Mouse (Mus musculus): ENCODE measurements around the gene E430018J23Rik. TPM values are rescaled to one million over a fixed set of nuclear protein-coding genes. Genes with fewer than 3 reads are reported as not detected.
"Not testable (repeated sequence)": the region's sequence is repeated elsewhere in the genome, so short reads cannot be mapped to it uniquely, and the experiment has no call there.

E430018J23Rik gene
- 1 to 10 TPM; 4.7 to 5.7 TPM for total RNA-seq (2021)

GRCm38 (mm10) chr7:127393157-127393943 is at the start of gene E430018J23Rik:
E430018J23Rik (minus strand) TSS chr7:127393629.
- intact Hi-C loops (cut with DNase I) = no loop called here

DNA sequence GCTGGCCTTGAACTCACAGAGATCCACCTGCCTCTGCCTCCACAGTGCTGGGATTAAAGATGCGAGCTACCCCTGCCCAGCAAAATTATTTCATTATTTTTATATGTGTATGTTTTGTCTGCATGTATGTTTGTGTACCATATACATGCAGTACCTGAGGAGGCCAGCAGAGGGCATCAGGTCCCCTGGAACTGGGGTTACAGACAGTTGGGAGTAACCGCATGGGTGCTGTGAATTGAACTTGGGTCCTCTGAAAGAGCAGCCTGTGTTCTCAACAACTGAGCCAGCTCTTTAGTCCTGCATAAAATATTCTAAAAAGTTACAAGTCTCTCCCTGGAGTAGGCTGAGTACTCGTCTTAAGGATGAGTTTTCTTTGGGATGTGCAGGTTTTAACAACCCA is 44.3 kb upstream of the E430018J23Rik start:
- DNase-seq = no peak
- intact Hi-C loops (cut with DNase I) = no loop called here

More at GRCm38 (mm10) chr7:127393157-127393943, at the start of gene E430018J23Rik:
- peak; percentile 99 for DNase-seq

- intact Hi-C loops (cut with DNase I) = no loop called here
- no peak for DNase-seq
Measured at GRCm38 (mm10) chr7:127435206-127435605, 41.8 kb upstream of the E430018J23Rik start.

- intact Hi-C loops (cut with DNase I) = no loop called here
- peak; percentile 29 to 33 for DNase-seq
Measured at GRCm38 (mm10) chr7:127426354-127426753, 32.9 kb upstream of the E430018J23Rik start.

GRCm38 (mm10) chr7:127425911-127426310 is 32.5 kb upstream of the E430018J23Rik start:
- intact Hi-C loops (cut with DNase I) = no loop called here
- no peak for DNase-seq

DNA sequence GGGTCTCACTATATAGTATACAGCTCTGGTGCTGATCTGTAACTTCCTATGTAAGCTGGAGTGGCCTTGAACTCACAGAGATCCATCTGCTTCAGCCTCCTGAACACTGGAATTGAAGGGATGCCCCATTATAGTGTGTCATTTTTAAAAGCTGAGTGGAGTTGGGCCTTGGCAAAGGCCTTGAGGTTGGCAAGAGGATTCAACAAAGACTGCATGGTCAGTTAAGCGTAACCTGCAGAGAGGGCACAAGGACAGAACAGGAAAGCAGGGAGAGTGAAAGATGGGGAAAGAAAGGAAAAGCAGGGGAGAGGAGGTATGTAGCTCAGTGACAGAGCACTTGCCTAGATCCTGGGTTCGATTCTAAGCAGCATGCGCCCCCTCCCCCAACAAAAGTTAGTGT is 31.9 kb upstream of the E430018J23Rik start:
- intact Hi-C loops (cut with DNase I) = no loop called here
- no peak for DNase-seq

DNA sequence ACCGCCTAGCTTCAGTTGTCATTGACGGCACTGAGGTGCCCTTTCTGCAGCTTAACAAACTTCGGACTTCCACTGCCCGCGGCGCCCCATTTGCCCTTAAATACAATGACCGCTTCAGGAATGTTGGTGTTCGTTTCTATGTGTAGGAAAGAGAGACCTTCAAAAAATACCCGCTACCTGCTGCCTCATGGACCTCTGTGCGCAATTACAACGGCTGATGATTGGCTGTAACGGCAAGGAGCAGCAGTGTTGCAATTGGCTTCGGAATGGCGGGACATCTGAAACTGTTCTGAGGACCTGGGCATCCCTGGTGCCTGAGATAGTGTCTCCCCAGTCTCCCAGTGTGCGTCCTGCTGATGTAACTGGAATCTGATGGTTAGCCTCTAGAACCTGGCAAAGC is 28.8 kb upstream of the E430018J23Rik start:
- intact Hi-C loops (cut with DNase I) = loop anchor here (2.0 kb wide), 1 partner anchor 27 kb away; the partner anchor contains the start of gene Zfp689
- peak; percentile 30 to 52 for DNase-seq

- DNase-seq = peak; percentile 96 to 98
- intact Hi-C loops (cut with DNase I) = loop anchor here (2.0 kb wide), 1 partner anchor 27 kb away; the partner anchor contains the start of gene Zfp689
Measured at GRCm38 (mm10) chr7:127421388-127422191, 28.2 kb upstream of the E430018J23Rik start, which contains the start of gene Zfp688. Zfp688 (minus strand) TSS chr7:127422068.

DNA sequence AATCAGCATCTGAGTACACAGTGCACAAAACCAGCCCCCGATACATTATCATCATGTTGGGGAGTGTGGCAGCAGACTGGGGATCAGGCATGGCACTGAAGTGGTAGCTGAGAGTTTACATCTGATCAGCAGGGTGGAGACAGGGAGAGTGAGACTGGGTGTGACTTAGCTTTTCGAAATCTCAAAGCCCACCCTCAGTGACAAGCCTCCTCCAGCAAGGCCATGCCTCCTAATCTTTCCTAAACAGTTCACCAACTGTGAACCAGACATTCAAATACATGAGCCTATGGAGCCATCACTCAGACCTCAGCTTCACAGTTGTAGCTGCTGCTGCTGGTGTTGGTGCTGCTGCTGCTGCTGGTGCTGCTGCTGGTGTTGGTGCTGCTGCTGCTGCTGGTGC is 18.0 kb upstream of the E430018J23Rik start:
- DNase-seq = no peak
- intact Hi-C loops (cut with DNase I) = no loop called here

DNA sequence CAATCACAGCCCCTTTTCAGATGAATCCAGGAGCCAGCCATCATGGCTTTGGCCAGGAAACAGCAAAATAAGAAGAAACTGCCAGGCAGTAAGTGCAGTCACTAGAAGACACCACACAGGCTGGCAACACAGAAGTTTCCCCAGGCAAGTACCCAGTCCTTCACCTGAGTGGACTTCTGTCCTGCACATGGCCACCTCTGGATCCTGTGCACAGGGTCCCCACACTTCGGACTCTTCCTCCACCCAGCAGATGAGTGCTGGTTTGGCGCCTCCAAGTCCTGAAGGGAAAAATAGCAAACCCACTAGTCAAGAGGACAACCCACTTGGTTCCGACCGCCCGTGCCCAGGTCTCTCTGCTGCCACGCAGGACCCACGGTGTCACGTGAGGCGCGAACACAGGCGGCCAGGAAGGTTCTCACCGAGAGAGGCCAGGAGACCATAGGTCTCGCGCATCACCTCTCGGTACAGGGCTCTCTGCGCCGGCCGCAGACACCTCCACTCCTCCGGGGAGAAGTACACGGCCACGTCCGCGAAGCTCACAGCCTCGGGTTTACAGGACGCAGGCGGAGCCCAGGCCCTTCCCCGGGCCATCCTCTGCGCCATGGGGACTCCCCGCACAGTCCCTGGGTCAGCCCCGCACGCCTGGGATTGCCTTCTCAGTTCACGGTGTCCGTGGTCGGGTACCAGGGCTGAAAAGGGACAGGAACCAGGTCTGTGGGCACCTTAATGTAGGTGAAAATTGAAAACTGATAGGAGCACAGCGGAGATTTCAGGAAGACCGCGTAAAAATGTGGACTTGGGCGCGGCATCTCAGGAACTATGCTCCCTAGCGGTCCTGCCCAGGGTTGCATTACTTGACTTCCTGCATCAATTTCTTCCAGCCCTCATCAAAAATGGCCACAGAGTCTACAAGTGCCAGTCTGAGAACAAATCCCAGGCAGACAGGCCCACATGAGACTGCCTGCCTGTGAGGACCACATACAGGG is 12.9 kb upstream of the E430018J23Rik start, which contains the start of gene Zfp764:
Gene Zfp764, minus strand, starts transcription at position 821 of the 986 bp plus-strand sequence.
- DNase-seq = peak; percentile 90 to 95
- intact Hi-C loops (cut with DNase I) = loop anchor here (5.0 kb wide), 2 partner anchors 44 to 66 kb away; no protein-coding TSS in a partner anchor

DNA sequence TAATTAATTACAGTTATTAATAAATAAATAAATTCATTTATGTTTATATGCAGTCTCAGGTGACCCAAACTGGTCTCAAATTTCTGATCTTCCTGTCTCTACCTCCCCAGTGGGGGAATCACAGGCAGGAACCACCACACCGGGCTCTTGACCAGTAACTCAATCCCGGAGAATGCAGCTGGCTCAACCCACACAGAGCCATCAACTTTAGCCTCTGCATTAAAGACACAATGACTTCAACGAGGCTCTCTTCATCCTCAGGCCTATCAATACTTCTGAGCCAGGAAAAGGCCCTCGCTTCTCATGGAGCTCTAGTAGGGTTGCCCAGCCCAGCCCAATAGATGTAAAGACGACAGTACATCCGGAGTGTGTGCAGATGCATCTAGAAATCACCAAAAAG is 10.7 kb upstream of the E430018J23Rik start:
- intact Hi-C loops (cut with DNase I); DNase-seq: not testable (repeated sequence)

DNA sequence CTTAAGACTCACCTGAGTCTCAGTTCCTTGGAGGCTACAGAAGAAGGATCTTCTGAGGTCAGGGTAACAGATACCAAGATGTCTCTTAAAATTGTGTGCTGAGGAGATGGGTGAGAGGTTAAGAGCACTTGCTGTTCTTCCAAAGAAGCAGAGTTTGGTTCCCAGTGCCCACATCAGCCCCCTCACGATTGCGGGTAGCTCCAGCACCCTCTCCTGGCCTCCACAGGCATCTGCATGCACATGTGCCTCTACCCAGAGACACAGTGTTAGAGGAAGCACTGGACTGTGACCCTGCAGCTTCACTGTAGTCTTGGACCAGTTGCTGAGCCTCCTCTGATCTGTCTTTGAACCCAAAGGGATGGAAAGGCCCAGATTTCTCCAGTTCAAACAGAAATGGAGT is 9.6 kb upstream of the E430018J23Rik start:
- DNase-seq = no peak
- intact Hi-C loops (cut with DNase I) = no loop called here

DNA sequence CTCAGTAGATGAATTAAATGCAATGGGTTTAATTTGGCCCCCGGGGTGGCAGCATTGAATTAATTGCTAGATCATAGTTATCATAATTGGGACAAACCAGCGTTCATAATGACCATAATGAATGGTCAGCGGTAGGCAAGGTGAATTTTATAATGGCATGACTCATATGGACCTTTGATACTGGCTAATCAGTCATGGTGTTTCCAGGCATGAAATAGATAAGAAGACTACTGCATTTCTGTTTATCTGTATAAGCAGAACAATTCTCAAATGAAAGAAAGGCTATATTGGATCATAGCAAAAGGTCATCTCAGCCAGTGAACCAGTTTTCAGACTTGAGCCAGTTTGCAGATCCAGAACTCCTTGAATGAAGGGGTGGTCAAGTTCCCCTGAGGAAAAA is 6.9 kb upstream of the E430018J23Rik start:
- no peak for DNase-seq
- intact Hi-C loops (cut with DNase I) = no loop called here

DNA sequence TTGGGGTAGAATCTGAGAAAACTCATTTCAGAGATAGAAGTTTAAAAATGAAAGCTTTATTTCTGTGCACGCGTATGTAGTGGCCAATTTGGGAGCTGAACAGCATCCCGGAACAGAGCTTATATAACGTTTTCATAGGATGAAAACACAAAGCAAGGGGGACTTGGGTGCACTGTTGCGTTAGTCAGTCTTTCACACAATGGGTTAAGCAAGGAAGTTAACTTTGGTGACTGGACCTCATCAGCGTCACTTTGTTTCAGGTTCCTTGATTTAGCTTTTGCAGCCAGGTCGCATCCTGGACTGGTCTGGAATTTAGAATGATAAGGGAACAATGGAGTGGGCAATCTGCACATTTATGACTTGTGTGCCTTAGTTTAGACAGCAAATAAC is 510 bp upstream of the E430018J23Rik start:
- intact Hi-C loops (cut with DNase I) = no loop called here

GRCm38 (mm10) chr7:127392251-127392824 is 1.1 kb downstream of the E430018J23Rik start:
- intact Hi-C loops (cut with DNase I) = no loop called here
- no peak for DNase-seq

More for the DNA sequence above, 510 bp upstream of the E430018J23Rik start:
- no peak for DNase-seq

- intact Hi-C loops (cut with DNase I) = no loop called here
- no peak for DNase-seq
Measured at GRCm38 (mm10) chr7:127391538-127391937, 1.9 kb downstream of the E430018J23Rik start.

DNA sequence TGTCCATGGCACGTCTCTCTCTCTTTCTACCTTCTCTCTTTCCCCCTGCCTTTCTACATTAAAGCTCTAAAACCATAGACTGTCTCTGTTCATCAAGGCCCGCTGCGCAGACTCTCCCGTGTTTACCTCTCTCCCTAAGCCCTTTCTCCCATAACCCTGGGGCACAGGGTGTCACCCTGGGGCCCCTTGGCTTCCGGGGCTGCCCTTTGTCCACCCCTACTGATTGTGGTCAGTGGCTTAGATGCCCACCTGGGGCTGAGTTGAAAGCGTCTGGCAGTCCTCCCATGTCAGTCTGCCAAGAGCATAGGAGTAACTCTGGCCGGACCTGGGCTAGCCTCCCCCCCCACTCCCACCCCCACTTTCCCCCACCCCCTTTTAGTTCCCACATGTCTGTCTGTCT is 3.1 kb downstream of the E430018J23Rik start:
- no peak for DNase-seq
- intact Hi-C loops (cut with DNase I) = no loop called here

- intact Hi-C loops (cut with DNase I); DNase-seq: not testable (repeated sequence)
Measured at GRCm38 (mm10) chr7:127388201-127388600, 5.2 kb downstream of the E430018J23Rik start.

DNA sequence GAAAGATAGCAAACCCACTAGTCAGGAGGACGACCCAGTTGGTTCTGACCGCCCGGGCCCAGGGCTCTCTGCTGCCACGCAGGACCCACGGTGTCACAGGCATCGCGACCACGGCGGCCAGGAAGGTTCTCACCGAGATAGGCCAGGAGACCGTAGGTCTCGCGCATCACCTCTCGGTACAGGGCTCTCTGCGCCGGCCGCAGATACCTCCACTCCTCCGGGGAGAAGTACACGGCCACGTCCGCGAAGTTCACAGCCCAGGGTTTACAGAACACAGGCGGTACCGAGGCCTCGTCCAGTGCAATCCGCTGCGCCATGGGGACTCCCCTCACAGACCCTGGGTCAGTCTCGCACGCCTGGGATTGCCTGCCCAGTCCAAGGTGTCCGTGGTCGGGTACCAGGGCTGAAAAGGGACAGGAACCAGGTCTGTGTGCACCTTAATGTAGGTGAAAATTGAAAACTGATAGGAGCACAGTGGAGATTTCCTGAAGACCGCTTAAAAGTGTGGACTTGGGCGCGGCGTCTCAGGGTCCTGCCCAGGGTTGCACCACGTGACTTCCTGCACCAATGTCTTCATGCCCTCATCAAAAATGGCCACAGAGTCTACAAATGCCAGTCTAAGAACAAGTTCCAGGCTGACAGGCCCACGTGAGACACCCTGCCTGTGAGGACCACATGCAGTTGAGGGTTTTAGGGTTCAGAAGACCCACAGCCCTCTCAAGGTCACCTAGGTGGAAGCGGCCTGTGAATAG is 6.6 kb downstream of the E430018J23Rik start, which contains the start of gene 9130019O22Rik:
Gene 9130019O22Rik, minus strand, starts transcription at position 526 of the 752 bp plus-strand sequence.
- intact Hi-C loops (cut with DNase I) = no loop called here

More for the DNA sequence above, 6.6 kb downstream of the E430018J23Rik start, which contains the start of gene 9130019O22Rik:
- DNase-seq = peak; percentile 93 to 95
